Mouse (Mus musculus): ENCODE data around the gene Dnah3. TPM values are rescaled to one million over a fixed set of nuclear protein-coding genes. Genes with fewer than 3 reads are reported as not detected.

Gene Dnah3
- polyA plus RNA-seq, 1 experiment from 2014 or later: not detected

DNA sequence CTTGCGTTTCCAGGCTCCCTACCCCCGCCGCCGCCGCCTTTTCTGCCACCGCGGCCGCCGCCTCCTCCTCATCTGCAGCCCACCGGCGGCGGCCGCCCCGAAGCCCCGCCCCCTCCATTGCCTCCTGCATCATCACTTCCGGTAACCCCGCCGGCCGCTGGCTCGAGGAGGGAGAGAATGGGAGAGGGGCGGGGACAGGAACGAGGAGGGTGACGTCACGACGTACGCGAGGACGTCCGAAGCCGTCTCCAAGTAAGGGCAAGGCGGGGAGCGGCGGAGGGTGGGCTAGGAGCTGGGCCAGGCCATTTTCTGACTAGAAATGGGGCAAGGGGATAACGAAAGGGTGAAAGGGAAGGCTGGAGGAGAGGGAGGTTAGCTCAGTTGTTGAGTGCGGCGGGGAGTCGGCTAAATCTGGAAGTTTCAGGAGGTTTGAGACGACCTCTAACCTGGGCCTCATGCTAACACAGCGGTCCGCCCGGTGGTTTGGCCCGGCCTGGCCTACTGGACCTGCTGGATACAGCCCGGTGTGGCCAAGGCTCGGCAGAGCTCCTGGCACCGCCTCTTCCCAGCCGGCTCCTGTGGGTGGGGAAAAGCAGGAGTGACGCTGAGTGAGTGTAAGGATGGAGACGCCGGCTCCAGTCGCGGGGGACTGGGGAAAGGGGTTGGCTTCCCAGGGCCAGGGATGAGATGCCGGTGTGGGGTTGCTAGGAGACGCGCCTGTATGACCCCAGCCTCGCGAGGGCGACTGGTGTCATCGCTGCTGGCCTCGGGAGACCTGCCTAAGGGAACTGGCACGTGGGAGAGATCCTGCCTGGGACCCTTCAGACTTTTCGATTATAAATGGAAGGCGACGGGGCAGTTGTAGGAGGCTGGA lies 199.2 kb downstream of the Dnah3 start, which contains the start of the genes Lyrm1 and Dcun1d3:
Lyrm1 (plus strand) TSS at position 223 of the 874 bp plus-strand sequence.
Dcun1d3 (minus strand) TSS at position 660 of the 874 bp plus-strand sequence.
- H3K9me3 ChIP-seq (ENCODE audit: control insufficient read depth): no peaks in the 10 kb centered on the region
- WGBS: under 1% methylated on average over 63 of the region's 63 CpGs

DNA sequence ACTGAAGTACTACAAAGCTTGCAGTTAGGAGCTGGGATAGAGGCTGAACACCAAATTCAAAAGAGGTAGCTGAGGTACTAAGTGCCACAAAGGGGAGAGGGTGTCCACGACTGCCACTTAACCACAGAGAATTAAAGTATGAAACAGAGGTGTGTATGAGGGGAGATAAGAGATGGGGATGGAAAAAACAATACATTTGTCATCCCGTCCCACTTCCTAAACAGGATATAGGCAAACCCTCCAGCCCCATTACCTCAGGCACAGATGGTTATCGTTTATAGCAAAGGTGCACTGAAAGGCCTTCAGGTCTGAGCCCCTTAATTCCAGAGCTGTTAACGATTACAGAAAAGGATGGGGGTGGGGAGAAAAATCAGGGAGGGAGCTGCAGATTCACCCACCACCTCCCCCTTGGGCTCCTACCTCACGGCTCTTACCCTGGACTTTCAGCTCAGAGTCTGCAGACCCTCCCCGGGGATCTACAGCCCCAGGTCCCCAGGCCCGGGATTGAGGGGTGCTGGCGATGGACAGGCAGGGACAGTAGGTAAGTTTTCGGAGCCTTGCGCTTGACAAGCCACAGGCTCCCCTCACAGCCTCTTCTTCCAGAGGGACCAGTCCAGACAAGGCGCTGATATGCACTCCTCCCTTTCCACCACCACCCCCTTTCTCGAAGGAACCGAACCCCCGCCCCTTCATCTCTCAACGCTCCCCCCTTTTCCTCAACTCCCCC lies 200.1 kb downstream of the Dnah3 start:
- H3K9me3 ChIP-seq (ENCODE audit: control insufficient read depth): no peaks in the 10 kb centered on the region
- peak overlapping the region; percentile 90 for H3K27ac ChIP-seq (ENCODE audit: low read depth, low read length)
- ATAC-seq: peak; percentile 23
- H3K9ac ChIP-seq (ENCODE audit: low read depth, low read length): peak overlapping the region; percentile 69
- no peaks in the 10 kb centered on the region for H3K36me3 ChIP-seq (ENCODE audit: control insufficient read depth, insufficient read depth)
- 0 out of 2 replicates have a peak, but pooled peaks cover 11% of the 10 kb centered on the region for H3K4me1 ChIP-seq (replicated peaks; ENCODE audit: control insufficient read depth, insufficient read depth, low read length)
- peak overlapping the region; percentile 66 for H3K4me3 ChIP-seq (ENCODE audit: low read depth, low read length)
- peak overlapping the region; percentile 87 for H3K4me2 ChIP-seq (replicated peaks; ENCODE audit: low read depth)
- no peaks in the 10 kb centered on the region for H3K27me3 ChIP-seq (replicated peaks; ENCODE audit: control insufficient read depth, insufficient read depth, low read length)
- WGBS: under 1% methylated on average over 15 of the region's 15 CpGs
- no peak for TF ChIP-seq CTCF (IDR thresholded peaks at IDR 0.05; ENCODE audit: low read depth)

More for the DNA sequence above, 199.2 kb downstream of the Dnah3 start, which contains the start of the genes Lyrm1 and Dcun1d3:
- ATAC-seq: peak; percentile 99
- H3K4me1 ChIP-seq (replicated peaks; ENCODE audit: control insufficient read depth, insufficient read depth, low read length): 0 out of 2 replicates have a peak, but pooled peaks cover 11% of the 10 kb centered on the region
- peak within 1 kb of the TSS; percentile 90 for H3K27ac ChIP-seq (ENCODE audit: low read depth, low read length)
- H3K36me3 ChIP-seq (ENCODE audit: control insufficient read depth, insufficient read depth): no peaks in the 10 kb centered on the region
- H3K9ac ChIP-seq (ENCODE audit: low read depth, low read length): peak within 1 kb of the TSS; percentile 69
- H3K4me2 ChIP-seq (replicated peaks; ENCODE audit: low read depth): peak within 1 kb of the TSS; percentile 87
- no peak for TF ChIP-seq CTCF (IDR thresholded peaks at IDR 0.05; ENCODE audit: low read depth)
- H3K27me3 ChIP-seq (replicated peaks; ENCODE audit: control insufficient read depth, insufficient read depth, low read length): no peaks in the 10 kb centered on the region
- peak within 1 kb of the TSS; percentile 66 for H3K4me3 ChIP-seq (ENCODE audit: low read depth, low read length)

DNA sequence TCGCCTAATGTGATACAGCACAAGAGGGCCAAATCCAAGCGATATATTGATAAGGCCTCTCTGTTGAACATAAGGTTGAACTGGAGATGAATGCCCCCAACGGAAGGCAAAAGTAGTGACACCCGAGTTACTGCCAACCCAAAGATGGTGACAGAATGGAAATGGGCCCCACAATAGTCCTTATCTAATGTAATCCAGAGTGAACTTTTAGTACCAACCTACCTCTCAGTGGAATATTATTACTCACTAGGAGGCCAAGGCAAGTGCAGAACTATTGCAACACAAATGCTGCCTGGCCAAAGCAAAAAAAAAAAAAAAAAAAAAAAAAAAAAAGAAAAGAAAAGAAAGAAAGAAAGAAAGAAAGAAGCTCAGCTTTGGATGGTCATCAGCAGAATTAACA lies 202.3 kb downstream of the Dnah3 start:
- Histone ChIP-seq H3K27me3 (replicated peaks; ENCODE audit: control insufficient read depth, insufficient read depth, low read length) (no peaks in the 10 kb centered on the region), H3K4me2 (replicated peaks; ENCODE audit: low read depth) (peak overlapping the region; percentile 87), H3K36me3 (ENCODE audit: control insufficient read depth, insufficient read depth) (no peaks in the 10 kb centered on the region), H3K4me3 (ENCODE audit: low read depth, low read length) (no peak overlapping the region), H3K4me1 (replicated peaks; ENCODE audit: control insufficient read depth, insufficient read depth, low read length) (0 out of 2 replicates have a peak, but pooled peaks cover 7% of the 10 kb centered on the region), H3K9ac (ENCODE audit: low read depth, low read length) (no peak overlapping the region), H3K9me3 (ENCODE audit: control insufficient read depth) (no peaks in the 10 kb centered on the region), H3K27ac (ENCODE audit: low read depth, low read length) (0 out of 2 replicates have a peak overlapping the region, but pooled peaks have one; percentile 65)
- no peak for TF ChIP-seq CTCF (IDR thresholded peaks at IDR 0.05; ENCODE audit: low read depth)
- WGBS: 56% methylated on average over 4 of the region's 4 CpGs
- peak; percentile 50 for ATAC-seq

DNA sequence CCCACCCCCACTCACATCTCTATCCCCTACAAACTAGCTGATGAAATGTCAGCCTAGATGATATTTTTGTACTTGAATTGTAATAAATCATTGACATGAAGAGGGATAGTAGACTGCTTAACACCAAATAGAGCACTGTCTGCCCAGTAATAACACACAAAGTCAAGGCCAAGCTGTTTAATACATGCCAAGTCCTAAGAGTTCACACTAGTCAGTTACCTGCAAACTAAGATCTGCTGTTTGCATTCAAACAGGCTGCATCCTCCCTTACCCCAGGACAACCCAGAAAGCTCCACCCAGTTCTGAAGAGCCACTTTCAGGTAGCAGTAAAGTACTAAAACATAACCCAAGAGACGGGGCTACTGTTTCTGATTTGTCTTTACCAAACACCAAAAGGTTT lies 202.9 kb downstream of the Dnah3 start:
- H3K27me3 ChIP-seq (replicated peaks; ENCODE audit: control insufficient read depth, insufficient read depth, low read length): no peaks in the 10 kb centered on the region
- ATAC-seq: no peak
- H3K4me1 ChIP-seq (replicated peaks; ENCODE audit: control insufficient read depth, insufficient read depth, low read length): 0 out of 2 replicates have a peak, but pooled peaks cover 7% of the 10 kb centered on the region
- no peaks in the 10 kb centered on the region for H3K36me3 ChIP-seq (ENCODE audit: control insufficient read depth, insufficient read depth)
- no peaks in the 10 kb centered on the region for H3K9me3 ChIP-seq (ENCODE audit: control insufficient read depth)
- no peak overlapping the region for H3K4me3 ChIP-seq (ENCODE audit: low read depth, low read length)
- H3K4me2 ChIP-seq (replicated peaks; ENCODE audit: low read depth): peak overlapping the region; percentile 28; the same call in 1 of the 2 replicates
- 50% methylated on average over 1 of the region's 1 CpGs for WGBS
- H3K27ac ChIP-seq (ENCODE audit: low read depth, low read length): peak overlapping the region; percentile 65
- H3K9ac ChIP-seq (ENCODE audit: low read depth, low read length): no peak overlapping the region
- no peak for TF ChIP-seq CTCF (IDR thresholded peaks at IDR 0.05; ENCODE audit: low read depth)

DNA sequence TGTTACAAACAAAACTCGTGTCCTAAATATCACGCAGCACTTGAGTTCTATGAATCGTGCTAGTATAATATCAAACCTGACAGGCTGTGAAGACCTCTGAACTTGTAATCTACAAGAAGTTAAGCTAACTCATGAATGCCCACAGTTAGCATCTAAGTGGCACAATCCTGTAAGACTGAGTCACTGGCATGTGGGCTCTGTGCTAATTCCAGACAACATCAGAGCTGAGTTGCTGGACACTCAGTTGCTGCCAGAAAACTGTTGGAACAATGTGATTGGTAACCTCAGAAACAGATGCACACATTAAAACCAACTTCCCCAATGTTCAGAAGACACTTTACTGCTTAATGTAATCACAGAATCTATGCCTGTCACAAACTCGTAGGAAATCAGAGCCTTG lies 207.2 kb downstream of the Dnah3 start:
- no peak for TF ChIP-seq CTCF (IDR thresholded peaks at IDR 0.05; ENCODE audit: low read depth)
- no peaks in the 10 kb centered on the region for H3K27me3 ChIP-seq (replicated peaks; ENCODE audit: control insufficient read depth, insufficient read depth, low read length)
- H3K4me3 ChIP-seq (ENCODE audit: low read depth, low read length): no peak overlapping the region
- no peak overlapping the region for H3K9ac ChIP-seq (ENCODE audit: low read depth, low read length)
- 86% methylated on average over 4 of the region's 4 CpGs for WGBS
- no peak overlapping the region for H3K4me2 ChIP-seq (replicated peaks; ENCODE audit: low read depth)
- ATAC-seq: no peak
- H3K4me1 ChIP-seq (replicated peaks; ENCODE audit: control insufficient read depth, insufficient read depth, low read length): 0 out of 2 replicates have a peak, but pooled peaks cover 4% of the 10 kb centered on the region
- peaks cover 6% of the 10 kb centered on the region; the same call in 1 of the 2 replicates for H3K36me3 ChIP-seq (ENCODE audit: control insufficient read depth, insufficient read depth)
- no peak overlapping the region for H3K27ac ChIP-seq (ENCODE audit: low read depth, low read length)
- H3K9me3 ChIP-seq (ENCODE audit: control insufficient read depth): no peaks in the 10 kb centered on the region

DNA sequence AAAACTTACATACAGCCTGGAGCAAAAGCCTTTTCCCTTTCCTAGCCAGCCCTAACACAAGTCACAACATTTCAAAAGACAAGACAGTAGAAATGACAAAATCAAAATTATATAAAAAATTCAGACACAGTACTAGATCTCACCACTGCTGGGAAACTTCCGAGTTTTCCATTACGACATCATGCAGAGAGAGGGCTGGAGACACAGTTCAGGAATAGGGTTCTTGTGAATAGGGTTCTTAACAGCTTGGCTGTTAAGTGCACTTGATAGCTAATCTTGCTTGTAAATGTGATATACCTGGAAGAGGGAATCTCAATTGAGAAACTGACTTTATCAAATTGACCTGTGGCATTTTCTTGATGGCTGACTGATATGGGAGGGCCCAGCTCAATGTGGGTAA lies 213.9 kb downstream of the Dnah3 start:
- peak overlapping the region; percentile 9; the same call in 1 of the 2 replicates for H3K4me2 ChIP-seq (replicated peaks; ENCODE audit: low read depth)
- no peak overlapping the region for H3K27ac ChIP-seq (ENCODE audit: low read depth, low read length)
- WGBS: 55% methylated on average over 2 of the region's 2 CpGs
- no peak overlapping the region for H3K9ac ChIP-seq (ENCODE audit: low read depth, low read length)
- peaks cover 13% of the 10 kb centered on the region; the same call in 1 of the 2 replicates for H3K4me1 ChIP-seq (replicated peaks; ENCODE audit: control insufficient read depth, insufficient read depth, low read length)
- TF ChIP-seq CTCF (IDR thresholded peaks at IDR 0.05; ENCODE audit: low read depth): no peak
- H3K9me3 ChIP-seq (ENCODE audit: control insufficient read depth): no peaks in the 10 kb centered on the region
- no peak overlapping the region for H3K4me3 ChIP-seq (ENCODE audit: low read depth, low read length)
- H3K36me3 ChIP-seq (ENCODE audit: control insufficient read depth, insufficient read depth): peaks cover 2% of the 10 kb centered on the region; the same call in 1 of the 2 replicates
- ATAC-seq: peak; percentile 62
- H3K27me3 ChIP-seq (replicated peaks; ENCODE audit: control insufficient read depth, insufficient read depth, low read length): no peaks in the 10 kb centered on the region

All from intestine, postnatal 0 days (tissue).